Mouse (Mus musculus): ENCODE measurements at regions not wholly inside any gene's neighbourhood (a gene's known extent, or its start where the extent isn't known, plus 50 kb on each side); places are given as distances from the start of the nearest gene placed in this dataset.

- TF ChIP-seq CTCF (IDR thresholded peaks at IDR 0.05; ENCODE audit: low read depth, low read length) (no peak), POLR2A (IDR thresholded peaks at IDR 0.05; ENCODE audit: borderline replicate concordance, low read depth, low read length) (no peak)
Measured at GRCm38 (mm10) chr3:148343256-148343632, 647.1 kb downstream of the Adgrl2 start.
